Mouse (Mus musculus) megakaryocyte, adult 5-6 weeks (primary cell): ENCODE results near the gene Slc39a3. TPM values are rescaled to one million over a fixed set of nuclear protein-coding genes. Genes with fewer than 3 reads are reported as not detected.
A peak's percentile ranks its signal among the peaks of the same experiment; 100 is the strongest.
"Not testable (repeated sequence)": the region's sequence is repeated elsewhere in the genome, so short reads cannot be mapped to it uniquely, and the experiment has no call there.

Source experiments
- ATAC-seq: 2 replicates; pipeline ENCODE4 v1.8.0; 2016; ENCODE audit warnings: mild to moderate bottlenecking, inconsistent platforms; ENCODE audit not compliant: poor library complexity, severe bottlenecking
- total RNA-seq, 2 experiments: library from RNA; stranded (forward) in 1 of 2; stranded (reverse) in 1 of 2; fragments of 153-499, 151-499 nt in 1 of 2; fragments of 221-1000, 200-1000 nt in 1 of 2; gene quantifications; 2 replicates each; pipeline versions ENCODE4 v1.2.3 to v1.2.4; 2015 to 2017

Slc39a3 gene
- total RNA-seq, 2 experiments from 2014 or later: 3.9 to 6.2 TPM

DNA sequence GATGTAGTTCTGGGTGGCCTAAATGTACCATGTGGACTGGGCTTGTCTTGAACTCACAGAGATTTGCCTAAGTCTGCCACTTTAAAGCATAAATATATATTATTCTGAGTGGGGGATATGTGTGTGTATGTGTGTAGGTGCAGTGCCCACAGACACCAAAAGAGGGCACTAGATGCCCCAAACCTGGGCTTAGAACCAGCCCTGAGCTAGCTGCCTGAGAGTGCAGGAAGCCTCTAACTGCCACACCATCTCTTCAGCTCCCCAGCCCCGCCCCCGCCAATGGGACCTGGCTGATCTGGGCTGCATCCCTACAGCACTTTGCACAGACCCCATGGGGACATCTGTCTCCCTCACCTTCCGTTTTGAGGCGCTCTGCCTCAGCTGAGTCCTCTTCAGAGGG, 13.4 kb upstream of the Slc39a3 start:
- ATAC-seq: peak; percentile 43; the same call in 1 of the 2 replicates

DNA sequence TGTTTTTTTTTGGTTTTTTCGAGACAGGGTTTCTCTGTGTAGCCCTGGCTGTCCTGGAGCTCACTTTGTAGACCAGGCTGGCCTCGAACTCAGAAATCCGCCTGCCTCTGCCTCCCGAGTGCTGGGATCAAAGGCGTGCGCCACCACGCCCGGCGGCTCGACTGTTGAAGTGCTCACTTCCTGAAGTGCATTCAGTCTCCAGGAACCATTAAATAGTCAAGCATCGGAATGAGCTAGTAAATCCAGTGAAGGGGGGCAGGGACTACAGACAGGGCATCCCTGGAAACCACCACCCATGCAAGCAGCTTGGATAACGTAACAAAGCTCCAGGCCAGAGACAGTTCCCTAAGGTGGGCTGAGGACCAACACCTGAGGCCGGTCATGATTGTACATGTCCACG, 8.0 kb upstream of the Slc39a3 start:
- not testable (repeated sequence) for ATAC-seq

DNA sequence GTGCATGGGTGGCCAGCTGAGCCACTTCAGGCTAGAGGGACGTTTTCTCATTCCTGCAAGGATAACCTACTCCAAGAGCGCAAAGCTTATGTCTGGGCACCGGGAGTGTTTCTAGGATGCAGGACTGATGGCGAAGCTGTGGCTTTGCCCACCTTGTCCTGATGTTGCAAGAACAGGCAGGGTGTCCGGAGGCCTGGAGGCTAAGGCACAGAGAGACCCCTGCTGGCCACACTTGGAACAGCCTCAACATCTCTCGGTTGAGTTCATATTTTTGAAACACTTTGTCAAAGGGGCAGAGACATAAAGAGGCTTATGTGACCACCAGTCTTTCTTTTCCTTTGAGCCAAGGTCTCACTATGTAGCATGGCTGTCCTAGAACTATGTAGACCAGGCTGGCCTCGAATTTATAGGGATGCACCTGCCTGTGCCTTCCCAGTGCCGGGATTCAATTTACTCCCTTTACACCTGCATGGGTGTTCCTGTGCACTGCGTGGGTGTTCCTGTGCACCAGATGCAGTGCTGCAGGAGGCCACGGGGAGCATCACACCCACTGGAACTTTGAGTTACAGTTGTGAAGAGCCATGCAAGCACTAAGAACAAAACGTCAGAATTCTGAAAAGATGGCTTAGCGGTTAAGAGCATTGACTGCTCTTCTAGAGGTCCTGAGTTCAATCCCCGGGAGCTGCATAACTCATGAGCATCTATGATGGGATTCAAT, 4.4 kb upstream of the Slc39a3 start:
- ATAC-seq: peak; percentile 54

DNA sequence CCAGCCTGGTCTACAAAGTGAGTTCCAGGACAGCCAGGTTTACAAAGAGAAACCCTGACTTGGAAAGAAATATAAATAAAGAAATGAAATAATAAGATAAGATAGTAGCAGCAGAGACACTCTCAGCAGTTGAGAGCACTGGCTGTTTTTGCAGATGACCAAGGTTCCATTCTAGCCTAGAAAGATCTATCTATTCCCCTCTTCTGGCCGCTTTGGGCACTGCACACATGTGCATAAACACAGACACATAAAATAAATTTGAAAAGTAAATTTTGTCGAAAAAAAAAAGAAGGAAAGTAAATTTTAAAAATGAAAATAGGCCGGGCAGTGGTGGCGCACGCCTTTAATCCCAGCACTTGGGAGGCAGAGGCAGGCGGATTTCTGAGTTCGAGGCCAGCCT, 975 bp downstream of the Slc39a3 start:
- no peak for ATAC-seq

DNA sequence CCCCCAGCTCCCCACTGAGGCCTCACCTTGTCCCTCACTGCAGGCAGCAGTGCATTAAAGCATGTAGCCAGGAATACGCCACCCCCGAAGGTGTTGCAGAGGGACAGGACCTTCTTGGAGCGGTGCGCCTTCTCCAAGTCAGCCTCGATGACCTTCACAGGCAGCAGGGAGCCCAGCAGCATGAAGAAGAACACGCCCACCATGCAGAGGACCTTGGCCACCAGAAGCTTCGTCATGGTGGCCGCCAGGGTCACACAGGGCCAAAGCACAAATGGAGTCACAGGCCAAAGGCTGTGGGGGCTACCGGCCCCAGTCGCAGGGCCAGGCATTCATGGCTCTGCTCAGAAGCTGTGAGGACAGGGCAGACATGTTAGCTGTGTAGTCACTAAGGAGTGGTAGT, 3.6 kb downstream of the Slc39a3 start:
- ATAC-seq: no peak

DNA sequence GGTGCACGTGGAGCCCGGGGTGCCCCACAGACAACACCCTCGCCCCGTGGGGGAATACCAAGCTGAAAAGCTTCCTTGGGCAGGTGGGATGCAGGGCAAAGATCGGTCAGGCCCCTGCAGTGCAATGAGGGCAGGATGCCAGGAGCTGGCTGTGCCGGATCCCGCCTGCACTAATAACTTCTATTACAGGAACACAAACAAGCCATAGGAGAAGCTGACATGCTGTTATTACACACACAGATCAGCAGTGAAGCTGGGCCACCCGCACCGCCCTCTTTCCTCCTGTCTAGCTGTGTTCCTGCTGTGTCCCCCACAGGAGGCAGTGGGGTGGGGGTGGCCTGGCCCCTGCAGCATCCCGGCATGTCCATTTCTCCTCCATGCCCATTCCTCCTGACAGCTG, 8.2 kb downstream of the Slc39a3 start:
- ATAC-seq: no peak

DNA sequence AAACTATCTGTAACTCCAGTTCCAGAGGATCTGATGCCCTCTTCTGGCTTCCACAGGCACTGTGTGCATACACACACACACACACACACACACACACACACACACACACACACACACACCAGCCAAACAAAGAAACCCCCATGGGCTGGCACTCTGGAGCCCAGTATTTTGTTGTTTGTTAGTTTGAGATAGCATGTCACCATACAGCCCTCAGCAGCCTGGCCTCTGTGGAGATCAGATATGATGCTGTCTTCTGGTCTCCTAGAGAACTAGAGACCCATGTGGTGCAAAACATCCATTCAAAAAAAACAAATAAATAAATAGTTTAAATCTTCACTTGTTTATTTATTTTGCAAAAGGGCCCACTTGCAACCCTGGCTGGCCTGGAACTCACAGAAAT, 9.0 kb downstream of the Slc39a3 start:
- ATAC-seq: no peak

DNA sequence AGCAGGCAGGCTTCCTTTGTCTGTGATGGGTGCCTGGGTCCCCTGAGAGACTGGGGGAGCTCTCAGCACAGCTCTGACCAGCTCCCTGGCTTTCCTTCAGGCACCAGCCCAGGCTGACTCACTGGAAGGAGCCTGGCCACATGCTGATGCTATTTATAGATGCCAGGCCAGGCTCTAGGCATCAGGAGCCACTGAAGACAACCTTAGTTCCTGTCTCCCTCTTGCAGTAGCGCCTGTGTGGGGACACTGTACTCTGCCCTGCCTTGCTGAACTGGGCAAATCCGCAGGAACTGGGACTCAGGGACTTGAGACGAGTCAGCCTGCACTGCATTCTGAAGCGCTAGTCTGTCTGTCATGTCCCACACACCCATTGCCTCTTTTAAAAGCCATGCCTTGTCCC, 9.9 kb downstream of the Slc39a3 start:
- ATAC-seq: no peak

DNA sequence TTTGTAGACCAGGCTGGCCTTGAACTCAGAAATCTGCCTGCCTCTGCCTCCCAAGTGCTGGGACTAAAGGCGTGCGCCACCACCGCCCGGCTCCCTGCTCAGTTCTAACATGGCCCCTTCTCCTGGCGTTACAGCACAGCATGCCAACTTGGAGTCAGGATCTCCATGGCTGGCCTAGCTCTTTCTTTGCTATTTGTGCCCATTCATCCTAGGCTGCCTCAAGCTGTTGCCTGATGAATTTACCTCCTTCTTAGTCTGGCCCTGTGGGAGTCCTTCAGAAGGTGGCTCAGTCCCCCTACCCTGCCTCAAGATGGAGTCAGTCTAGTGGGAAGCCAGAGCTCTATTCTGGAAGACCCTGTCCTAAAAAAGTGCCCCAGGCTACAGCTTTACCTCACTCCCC, 10.4 kb downstream of the Slc39a3 start:
- ATAC-seq: no peak

DNA sequence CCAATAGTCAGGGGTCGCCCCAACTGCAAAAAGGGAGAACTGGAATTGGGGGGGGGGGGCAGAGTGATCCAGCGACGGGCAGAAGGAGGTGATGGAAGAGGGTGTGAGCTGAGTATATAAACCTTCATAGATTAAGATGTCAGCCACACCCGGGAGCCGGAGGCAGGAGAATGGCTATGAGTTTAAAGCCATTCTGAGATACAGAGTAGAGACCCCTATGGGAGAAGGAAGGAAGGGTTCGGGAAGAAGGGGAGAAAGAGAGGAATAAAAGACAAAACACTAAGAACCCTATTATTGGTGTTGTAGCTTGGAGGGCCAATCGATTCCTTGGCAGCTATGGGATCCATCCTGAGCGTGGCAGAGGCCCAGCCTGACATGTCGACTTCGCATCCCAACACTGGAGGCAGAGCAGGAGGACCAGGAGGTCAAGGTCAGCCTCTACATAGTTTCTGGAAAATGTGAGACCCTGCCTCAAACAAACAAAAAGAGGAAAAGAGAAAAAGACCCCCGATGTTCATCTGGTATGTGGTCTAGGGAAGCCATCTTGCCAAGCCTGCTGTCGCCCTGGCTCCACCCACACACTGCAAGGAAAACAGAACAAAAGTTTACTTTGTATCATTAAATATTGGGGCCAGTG, 11.5 kb downstream of the Slc39a3 start, which contains the start of gene Diras1:
Diras1 (minus strand) TSS at position 24 of the 637 bp plus-strand sequence.
- ATAC-seq: no peak

DNA sequence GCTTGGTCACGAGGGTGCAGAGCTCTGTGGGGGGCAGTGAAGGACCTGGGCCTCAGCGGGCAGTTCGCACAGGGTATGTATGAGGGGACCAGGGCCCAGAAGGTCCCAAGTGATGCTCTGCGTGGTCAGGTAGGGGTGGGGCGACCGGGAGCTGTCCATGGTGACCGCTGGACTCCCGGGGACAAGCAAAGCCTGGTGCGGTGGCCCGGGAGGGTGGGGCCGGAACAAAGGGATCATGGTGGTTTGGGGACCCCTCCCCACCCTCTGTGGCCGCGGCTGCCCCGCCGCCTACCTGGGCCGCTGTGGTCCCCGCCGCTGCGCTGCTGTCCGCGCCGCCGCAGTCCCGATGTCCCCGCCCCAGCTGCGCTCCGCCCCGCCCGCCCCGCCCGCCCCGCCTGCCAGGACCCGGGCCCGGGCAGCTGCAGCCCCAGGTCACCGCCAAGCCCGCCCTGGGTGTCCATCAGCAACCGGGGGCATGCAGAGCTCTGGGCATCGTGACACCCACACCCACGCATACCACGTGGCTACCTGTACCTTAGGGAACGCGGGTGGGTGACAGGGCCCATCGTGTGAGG, 12.1 kb downstream of the Slc39a3 start:
- no peak for ATAC-seq

DNA sequence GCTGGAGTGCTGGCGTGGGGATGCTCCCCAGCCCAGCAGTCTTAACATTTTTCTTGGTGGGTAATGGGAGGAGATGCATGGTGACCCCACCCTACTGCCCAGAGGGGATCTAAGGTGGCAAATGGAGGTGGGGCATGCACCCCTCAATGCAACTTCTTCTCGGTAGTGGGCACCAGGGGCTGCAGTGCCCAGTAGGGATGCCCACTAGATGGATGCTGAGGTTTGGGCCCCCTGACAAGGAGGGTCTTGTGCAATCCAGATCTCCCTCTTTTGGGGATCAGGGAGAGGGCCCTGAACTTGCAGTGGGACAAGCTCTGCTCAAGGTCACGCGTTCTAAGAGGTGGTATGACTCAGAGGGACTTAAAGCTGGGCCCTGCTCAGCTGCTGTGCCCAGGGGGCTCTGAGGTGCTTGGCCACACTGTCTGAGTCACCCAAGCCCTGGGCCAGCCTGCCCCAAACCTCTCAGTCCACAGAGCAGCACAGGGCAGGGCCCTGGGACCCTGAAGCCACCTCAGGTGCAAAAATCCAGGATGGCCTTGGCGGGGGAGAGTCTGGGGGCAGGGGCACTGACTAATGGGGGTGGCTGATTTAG, 12.8 kb downstream of the Slc39a3 start:
- ATAC-seq: no peak

DNA sequence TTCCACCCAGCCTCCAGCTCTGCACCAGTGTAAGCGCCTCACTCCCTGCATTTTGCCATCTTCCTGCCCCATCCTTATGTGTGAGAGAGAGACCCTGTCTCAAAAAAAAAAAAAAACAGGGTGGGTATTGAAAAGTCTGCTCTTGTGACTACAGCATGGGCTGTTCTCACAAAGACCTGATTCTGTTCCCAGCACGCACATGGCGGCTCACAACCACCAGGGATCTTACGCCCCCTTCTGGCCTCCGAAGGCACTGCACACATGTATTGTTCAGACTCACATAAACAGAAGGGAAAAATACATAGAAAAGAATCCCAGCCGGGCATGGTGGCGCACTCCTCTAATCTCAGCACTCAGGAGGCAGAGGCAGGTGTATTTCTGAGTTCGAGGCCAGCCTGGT, 14.5 kb downstream of the Slc39a3 start:
- no peak for ATAC-seq

DNA sequence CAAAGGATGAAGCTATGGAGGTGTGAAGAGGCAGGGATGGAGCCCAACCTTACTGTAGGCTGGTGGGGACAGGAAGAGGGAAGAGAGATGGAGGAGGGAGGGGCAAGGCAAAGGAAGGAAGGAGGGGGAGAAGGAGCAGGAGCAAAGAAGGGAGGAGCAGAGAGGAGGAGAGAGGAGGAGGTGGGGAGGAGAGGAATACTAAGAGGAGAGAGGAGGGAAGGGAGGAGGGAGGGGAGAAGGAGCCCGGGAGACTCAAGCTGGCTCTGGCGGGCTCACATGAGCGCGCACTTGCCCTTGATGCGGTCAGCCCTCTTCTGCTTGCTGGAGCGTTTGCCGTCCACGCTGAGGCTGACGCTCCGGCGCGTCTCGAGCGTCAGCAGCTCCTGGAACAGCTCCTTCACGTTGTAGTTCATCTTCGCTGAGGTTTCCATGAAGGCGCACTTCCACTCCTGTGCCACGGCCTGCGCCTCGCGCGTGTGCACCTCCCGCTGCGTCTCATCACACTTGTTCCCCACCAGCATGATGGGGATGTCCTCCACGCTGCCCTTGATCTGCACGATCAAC, 15.6 kb downstream of the Slc39a3 start:
- ATAC-seq: no peak

DNA sequence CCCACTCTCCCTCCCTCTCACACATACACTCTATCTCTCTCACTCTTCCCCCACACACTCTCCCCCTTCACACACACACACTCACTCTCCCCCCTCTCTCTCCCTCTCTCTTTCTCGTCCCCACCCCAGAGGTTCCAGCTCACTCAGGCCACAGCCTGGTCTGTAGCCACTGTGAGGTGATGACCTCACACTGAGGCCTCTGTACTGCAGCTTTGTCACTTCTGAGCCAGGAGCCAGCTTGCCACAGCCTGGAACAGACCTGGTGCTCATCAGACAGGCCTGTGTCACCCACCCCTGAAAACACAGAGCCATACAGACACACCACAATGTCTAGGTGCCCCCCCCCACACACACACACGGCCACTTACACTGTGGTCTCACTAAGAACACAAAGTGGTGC, 17.0 kb downstream of the Slc39a3 start:
- ATAC-seq: no peak

DNA sequence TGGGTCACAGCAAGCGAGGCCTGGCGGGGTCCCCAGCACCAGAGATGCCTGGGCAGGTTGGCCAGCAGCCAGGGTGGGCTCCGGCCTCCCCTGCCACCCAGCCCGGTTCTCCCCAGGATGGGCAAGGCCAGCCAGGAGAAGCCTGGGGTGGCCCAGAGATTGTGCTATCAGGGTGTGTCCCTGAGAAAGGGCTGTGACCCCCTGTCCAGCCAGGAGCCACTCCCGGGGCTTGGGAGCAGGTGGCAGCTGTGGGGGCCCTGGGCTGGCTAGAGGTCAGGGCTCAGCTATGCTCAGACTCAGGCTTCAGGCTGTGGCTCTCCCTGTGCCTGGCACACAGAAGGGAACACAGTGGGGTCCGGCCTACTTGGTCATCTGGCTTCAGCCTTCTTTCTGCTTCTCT, 17.5 kb downstream of the Slc39a3 start:
- ATAC-seq: no peak

DNA sequence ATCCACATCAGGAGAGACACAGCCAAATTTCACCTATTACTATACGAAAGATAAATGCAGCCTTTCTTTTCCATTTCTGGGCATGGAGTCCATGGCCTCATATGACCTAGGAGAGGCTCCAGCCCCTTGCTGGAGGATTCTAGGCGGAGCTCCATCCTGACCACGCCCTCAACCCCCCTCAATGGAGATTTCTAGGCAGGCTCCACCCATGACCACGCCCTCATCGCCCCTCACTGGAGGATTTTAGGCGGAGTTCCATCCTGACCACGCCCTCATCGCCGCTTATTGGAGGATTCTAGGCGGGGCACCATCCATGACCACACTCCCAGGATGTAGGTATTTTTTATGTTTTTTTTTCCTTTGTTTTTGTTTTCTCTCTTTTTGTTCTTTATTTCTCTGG, 18.9 kb downstream of the Slc39a3 start:
- ATAC-seq: no peak

DNA sequence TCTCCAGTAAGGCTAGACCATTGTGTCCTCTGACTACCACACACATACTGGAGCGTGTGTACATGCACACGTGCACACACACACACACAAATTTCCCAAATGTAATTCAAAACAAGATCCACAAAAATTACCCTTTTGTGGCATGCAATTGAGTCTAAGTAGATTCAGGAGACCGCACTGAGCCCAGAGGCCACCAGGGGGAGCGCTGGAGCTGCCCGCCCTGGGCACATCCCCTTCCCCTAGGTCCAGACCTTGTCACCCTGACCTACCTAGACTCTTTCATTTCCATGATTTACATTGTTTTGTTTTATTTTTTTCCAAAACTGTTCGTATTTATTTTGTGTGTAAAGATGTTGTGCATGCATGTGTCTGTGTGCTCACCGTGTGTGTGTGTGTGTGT, 20.6 kb downstream of the Slc39a3 start:
- ATAC-seq: peak; percentile 67

DNA sequence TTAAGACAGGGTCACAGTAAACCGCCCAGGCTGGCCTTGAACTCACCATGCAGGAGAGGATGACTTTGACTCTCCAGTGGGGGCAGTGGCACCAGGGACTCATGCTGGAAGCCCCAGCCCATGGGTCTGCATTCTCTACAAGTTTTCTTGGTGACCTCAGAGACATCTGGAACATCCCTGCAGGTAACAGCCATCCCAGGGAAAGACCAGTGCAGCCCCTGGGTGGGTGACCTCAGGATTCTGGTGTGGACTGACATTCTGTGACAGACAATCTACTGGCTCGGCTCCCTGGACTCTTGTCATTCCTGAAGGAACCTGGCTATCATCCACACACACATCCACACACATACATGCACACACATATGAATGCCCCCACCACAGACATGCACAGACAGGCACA, 21.6 kb downstream of the Slc39a3 start:
- no peak for ATAC-seq

DNA sequence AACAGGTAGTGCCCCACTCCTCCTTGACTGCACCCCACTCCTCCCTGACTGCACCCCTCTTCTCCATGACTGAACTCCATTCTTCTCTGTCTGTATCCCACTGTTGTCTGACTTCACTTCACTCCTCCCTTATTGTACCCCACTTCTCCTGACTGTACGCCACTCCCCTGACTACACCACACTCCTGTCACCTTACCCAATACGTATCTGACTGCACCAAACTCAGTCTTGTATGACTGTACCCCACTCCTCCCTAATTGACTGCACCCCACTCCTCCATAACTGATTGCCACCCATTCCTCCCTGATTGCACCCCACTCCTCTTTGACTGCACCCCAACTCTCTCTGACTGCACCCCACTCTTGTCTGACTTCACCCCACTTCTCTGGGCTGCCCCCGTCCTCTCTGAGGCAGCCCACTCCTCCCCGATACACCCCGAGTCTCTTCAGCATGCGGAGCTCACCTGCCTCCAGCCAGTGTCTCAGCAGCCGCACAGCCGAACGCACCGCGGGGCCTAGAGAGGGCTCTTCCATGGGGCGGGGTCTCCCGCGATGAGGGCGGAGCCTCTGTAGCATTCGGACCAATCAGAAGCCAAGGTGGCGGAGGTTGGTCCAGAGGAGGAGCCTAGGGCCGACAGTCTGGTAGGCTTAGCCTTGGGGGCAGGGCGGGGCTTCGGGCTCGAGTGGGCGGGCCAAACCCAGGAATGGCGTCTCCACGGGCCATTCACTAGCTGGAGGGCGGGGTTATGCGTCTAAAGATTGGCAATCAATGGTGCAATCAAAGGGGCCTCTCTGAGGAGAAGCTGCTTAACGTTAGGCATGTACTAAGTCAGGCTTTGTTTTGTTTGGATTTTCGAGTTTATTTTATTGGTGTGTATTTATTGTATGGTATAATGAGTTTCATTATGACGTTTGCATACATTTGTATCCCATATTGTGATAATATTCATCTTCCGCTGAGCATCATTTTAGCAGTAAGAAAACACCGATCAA, 22.5 kb downstream of the Slc39a3 start, which contains the start of gene Gng7:
Gng7 (minus strand) TSS at position 553 of the 992 bp plus-strand sequence.
- ATAC-seq: peak; percentile 97
